Mouse (Mus musculus) myocyte (in vitro differentiated cells): Measurements from ENCODE around the gene Gm20897. TPM values are rescaled to one million over a fixed set of nuclear protein-coding genes. Genes with fewer than 3 reads are reported as not detected.
"Not testable (repeated sequence)": the region's sequence is repeated elsewhere in the genome, so short reads cannot be mapped to it uniquely, and the experiment has no call there.

ENCODE experiments used
- H3K27me3 ChIP-seq: one replicate; pipeline ENCODE4 v1.6.1; 2011; ENCODE audit not compliant: control insufficient read depth, insufficient read depth, insufficient read length
- H3K36me3 ChIP-seq: one replicate; pipeline ENCODE4 v1.6.1; 2011; ENCODE audit not compliant: control insufficient read depth, insufficient read depth
- H3K4me2 ChIP-seq: one replicate; pipeline ENCODE4 v1.6.1; 2011; ENCODE audit warnings: low read depth, control low read depth
- H3K4me3 ChIP-seq: one replicate; pipeline ENCODE4 v1.5.1; 2011; ENCODE audit warnings: mild to moderate bottlenecking, control low read depth, moderate library complexity
- H3K79me2 ChIP-seq: one replicate; pipeline ENCODE4 v1.6.1; 2011; ENCODE audit not compliant: control insufficient read depth, insufficient read depth
- H3ac ChIP-seq: one replicate; pipeline ENCODE4 v1.6.1; 2011; ENCODE audit not compliant: control insufficient read depth, insufficient read length
- polyA plus RNA-seq: library from polyadenylated mRNA; unstranded; fragments of >200 nt; fragmentation: generic; extraction: Trizol; gene quantifications from one replicate; pipeline ENCODE4 v1.2.1, GENCODE M21; 2012; ENCODE audit warnings: missing spikeins

Gene Gm20897
- not detected for polyA plus RNA-seq

- H3K36me3 ChIP-seq, H3K27me3 ChIP-seq, H3ac ChIP-seq, H3K79me2 ChIP-seq, H3K4me2 ChIP-seq, H3K4me3 ChIP-seq: not testable (repeated sequence)
Measured at GRCm38 (mm10) chrY:38502138-38502537, at the start of gene Gm20897. Gene Gm20897 (minus strand): TSS chrY:38502238.

Other genes with a start within 250 kb of the Gm20897 start
- gene Gm21732, start 73.5 kb upstream of the Gm20897 start, polyA plus RNA-seq = not detected